Mouse (Mus musculus) adrenal gland, adult 18-20 months (tissue): Measurements from ENCODE around the gene Trpv2. TPM values are rescaled to one million over a fixed set of nuclear protein-coding genes. Genes with fewer than 3 reads are reported as not detected.

Experiments
- DNase-seq, 2 experiments: peaks; one replicate each; pipeline ENCODE4 v3.0.0; 2021 to 2022; ENCODE audit warnings: low spot score in 2 of 2
- total RNA-seq, 2 experiments: library from RNA; stranded (reverse); gene quantifications; 1 replicate in 1 of 2; 2 replicates in 1 of 2; pipeline ENCODE4 v1.2.3; 2021

Gene Trpv2
- total RNA-seq, 2 experiments from 2014 or later: 3.4 to 7.2 TPM

GRCm38 (mm10) chr11:62557205-62557604 is 17.1 kb upstream of the Trpv2 start:
- DNase-seq: no peak

GRCm38 (mm10) chr11:62558152-62558551 is 16.1 kb upstream of the Trpv2 start:
- DNase-seq: no peak

GRCm38 (mm10) chr11:62558961-62559646 is 15.2 kb upstream of the Trpv2 start:
- DNase-seq: peak in 1 of 2 experiments; percentile 61

GRCm38 (mm10) chr11:62560463-62561016 is 13.7 kb upstream of the Trpv2 start:
- peak in 1 of 2 experiments; percentile 39 for DNase-seq

GRCm38 (mm10) chr11:62563590-62563989 is 10.7 kb upstream of the Trpv2 start:
- DNase-seq: no peak

- no peak for DNase-seq
These were observed 8.5 kb upstream of the Trpv2 start for GRCm38 (mm10) chr11:62565747-62566146.

GRCm38 (mm10) chr11:62566211-62566610 is 8.1 kb upstream of the Trpv2 start:
- DNase-seq: no peak

GRCm38 (mm10) chr11:62568300-62568699 is 6.0 kb upstream of the Trpv2 start:
- no peak for DNase-seq

GRCm38 (mm10) chr11:62574703-62575085 is 408 bp downstream of the Trpv2 start:
- DNase-seq: no peak

- peak; percentile 89 to 90 for DNase-seq
These were observed 992 bp downstream of the Trpv2 start for GRCm38 (mm10) chr11:62575297-62575658.

- peak; percentile 32 to 42 for DNase-seq
These were observed 1.6 kb downstream of the Trpv2 start for GRCm38 (mm10) chr11:62575659-62576438.

GRCm38 (mm10) chr11:62576530-62577152 is 2.4 kb downstream of the Trpv2 start:
- peak in 1 of 2 experiments; percentile 36 for DNase-seq

GRCm38 (mm10) chr11:62583031-62583430 is 8.7 kb downstream of the Trpv2 start:
- DNase-seq: no peak

GRCm38 (mm10) chr11:62584671-62585206 is 10.5 kb downstream of the Trpv2 start:
- no peak for DNase-seq

GRCm38 (mm10) chr11:62587034-62587433 is 12.7 kb downstream of the Trpv2 start:
- DNase-seq: no peak

GRCm38 (mm10) chr11:62589391-62589790 is 15.1 kb downstream of the Trpv2 start:
- DNase-seq: no peak

- DNase-seq: no peak
These were observed 16.7 kb downstream of the Trpv2 start for GRCm38 (mm10) chr11:62591026-62591425.

- DNase-seq: no peak
These were observed 17.8 kb downstream of the Trpv2 start for GRCm38 (mm10) chr11:62591904-62592575.

- no peak for DNase-seq
These were observed 24.3 kb downstream of the Trpv2 start for GRCm38 (mm10) chr11:62598571-62598970.

- no peak for DNase-seq
These were observed 27.7 kb downstream of the Trpv2 start for GRCm38 (mm10) chr11:62601732-62602618.
